Mouse (Mus musculus) natural killer cell, adult 2 months (primary cell): Measurements from ENCODE around the gene Gpkow.
A peak's percentile ranks its signal among the peaks of the same experiment; 100 is the strongest.

ENCODE experiments used
- DNase-seq, 2 experiments: peaks; one replicate each; pipeline ENCODE4 v3.0.0; 2022; ENCODE audit warnings: low spot score in 2 of 2

Gpkow gene

DNA sequence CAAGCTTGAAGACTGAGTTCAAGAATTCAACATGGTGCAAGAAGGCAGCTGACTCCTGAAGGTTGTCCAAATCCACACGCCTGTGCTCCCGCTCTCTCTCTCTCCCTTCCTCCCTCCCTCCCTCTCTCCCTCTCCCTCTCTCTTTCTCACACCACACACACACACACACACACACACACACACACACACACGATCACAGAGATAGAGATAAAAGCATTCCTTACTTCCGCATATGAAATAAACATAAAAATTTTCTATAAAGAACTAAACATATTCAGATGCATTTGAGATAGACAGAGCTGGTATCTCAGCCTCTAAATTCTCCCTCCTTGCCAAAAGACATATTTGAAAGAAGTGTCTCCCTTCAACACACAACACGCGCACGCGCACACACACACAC, 48.5 kb downstream of the Gpkow start:
- no peak for DNase-seq

GRCm38 (mm10) chrX:7750432-7751116, 53.6 kb downstream of the Gpkow start, which contains the start of gene Ccdc120:
Ccdc120 (minus strand) TSS chrX:7750905.
- DNase-seq: no peak

- peak in 1 of 2 experiments; percentile 30 for DNase-seq
Observed at GRCm38 (mm10) chrX:7753627-7754026, 56.7 kb downstream of the Gpkow start.
